Mouse (Mus musculus): ENCODE measurements around the gene Tdp1. TPM values are rescaled to one million over a fixed set of nuclear protein-coding genes. Genes with fewer than 3 reads are reported as not detected.
A peak's percentile ranks its signal among the peaks of the same experiment; 100 is the strongest.

The Tdp1 gene
- polyA plus RNA-seq (2014; fragmentation: Nextera tagmentation; extraction: Ambion mirVana): 74.8 and 82.9 TPM in 2 replicates

GRCm38 (mm10) chr12:99884269-99885261 is at the start of gene Tdp1, which contains the start of gene Efcab11:
TSS of gene Tdp1 (plus strand) at chr12:99884517.
TSS of gene Efcab11 (minus strand) at chr12:99884439.
- ATAC-seq (ENCODE audit: insufficient read depth): peak; percentile 82
- TF ChIP-seq CTCF (IDR thresholded peaks at IDR 0.05; ENCODE audit: low read depth): no peak
- Histone ChIP-seq H3K27me3 (ENCODE audit: insufficient read depth, low read length) (no peaks in the 10 kb centered on the region), H3K9ac (peak within 1 kb of the TSS; percentile 82), H3K27ac (ENCODE audit: low read depth) (peak within 1 kb of the TSS; percentile 89), H3K4me2 (peak within 1 kb of the TSS; percentile 86), H3K4me3 (ENCODE audit: low read depth, low read length) (peak within 1 kb of the TSS; percentile 83), H3K4me1 (ENCODE audit: insufficient read depth) (peaks cover 4% of the 10 kb centered on the region; the same call in 1 of the 2 replicates), H3K36me3 (ENCODE audit: insufficient read depth) (no peaks in the 10 kb centered on the region; the same call in 1 of the 2 replicates), H3K9me3 (ENCODE audit: low read depth, low read length) (no peaks in the 10 kb centered on the region)
- peak; percentile 97 for DNase-seq
- WGBS: under 1% methylated on average over 73 of the region's 73 CpGs

- WGBS: 74% methylated on average over 20 of the region's 20 CpGs
- no peak overlapping the region for H3K4me2 ChIP-seq
- no peaks in the 10 kb centered on the region for H3K4me1 ChIP-seq (ENCODE audit: insufficient read depth)
- no peak for TF ChIP-seq CTCF (IDR thresholded peaks at IDR 0.05; ENCODE audit: low read depth)
- DNase-seq (peak; percentile 54), ATAC-seq (ENCODE audit: insufficient read depth) (no peak)
- H3K36me3 ChIP-seq (ENCODE audit: insufficient read depth): no peaks in the 10 kb centered on the region
- H3K9me3 ChIP-seq (ENCODE audit: low read depth, low read length): no peaks in the 10 kb centered on the region
- no peak overlapping the region for H3K27ac ChIP-seq (ENCODE audit: low read depth)
- no peaks in the 10 kb centered on the region for H3K27me3 ChIP-seq (ENCODE audit: insufficient read depth, low read length)
- H3K9ac ChIP-seq: no peak overlapping the region
- H3K4me3 ChIP-seq (ENCODE audit: low read depth, low read length): no peak overlapping the region
Observed at GRCm38 (mm10) chr12:99836404-99837131, 47.7 kb upstream of the Tdp1 start.

GRCm38 (mm10) chr12:99837528-99837927 is 46.8 kb upstream of the Tdp1 start:
- H3K4me2 ChIP-seq: no peak overlapping the region
- TF ChIP-seq CTCF (IDR thresholded peaks at IDR 0.05; ENCODE audit: low read depth): no peak
- no peaks in the 10 kb centered on the region for H3K4me1 ChIP-seq (ENCODE audit: insufficient read depth)
- H3K4me3 ChIP-seq (ENCODE audit: low read depth, low read length): no peak overlapping the region
- no peak overlapping the region for H3K9ac ChIP-seq
- ATAC-seq (ENCODE audit: insufficient read depth) (no peak), DNase-seq (no peak)
- no peak overlapping the region for H3K27ac ChIP-seq (ENCODE audit: low read depth)
- 82% methylated on average over 5 of the region's 5 CpGs for WGBS
- no peaks in the 10 kb centered on the region for H3K36me3 ChIP-seq (ENCODE audit: insufficient read depth)
- H3K27me3 ChIP-seq (ENCODE audit: insufficient read depth, low read length): no peaks in the 10 kb centered on the region
- no peaks in the 10 kb centered on the region for H3K9me3 ChIP-seq (ENCODE audit: low read depth, low read length)

GRCm38 (mm10) chr12:99838109-99838508 is 46.2 kb upstream of the Tdp1 start:
- Histone ChIP-seq H3K36me3 (ENCODE audit: insufficient read depth) (no peaks in the 10 kb centered on the region), H3K4me3 (ENCODE audit: low read depth, low read length) (no peak overlapping the region)

GRCm38 (mm10) chr12:99838703-99839102 is 45.6 kb upstream of the Tdp1 start:
- WGBS: 87% methylated on average over 14 of the region's 14 CpGs
- ATAC-seq (ENCODE audit: insufficient read depth) (no peak), DNase-seq (peak; percentile 52)
- Histone ChIP-seq H3K4me1 (ENCODE audit: insufficient read depth) (no peaks in the 10 kb centered on the region), H3K36me3 (ENCODE audit: insufficient read depth) (no peaks in the 10 kb centered on the region), H3K27me3 (ENCODE audit: insufficient read depth, low read length) (no peaks in the 10 kb centered on the region), H3K4me2 (no peak overlapping the region), H3K9me3 (ENCODE audit: low read depth, low read length) (no peaks in the 10 kb centered on the region), H3K9ac (no peak overlapping the region), H3K27ac (ENCODE audit: low read depth) (no peak overlapping the region), H3K4me3 (ENCODE audit: low read depth, low read length) (no peak overlapping the region)
- TF ChIP-seq CTCF (IDR thresholded peaks at IDR 0.05; ENCODE audit: low read depth): 0 out of 2 replicates have a peak, but pooled peaks have one; percentile 8

More at GRCm38 (mm10) chr12:99838109-99838508, 46.2 kb upstream of the Tdp1 start:
- 78% methylated on average over 11 of the region's 11 CpGs for WGBS
- Histone ChIP-seq H3K27me3 (ENCODE audit: insufficient read depth, low read length) (no peaks in the 10 kb centered on the region), H3K4me2 (no peak overlapping the region), H3K4me1 (ENCODE audit: insufficient read depth) (no peaks in the 10 kb centered on the region), H3K9ac (no peak overlapping the region), H3K27ac (ENCODE audit: low read depth) (no peak overlapping the region), H3K9me3 (ENCODE audit: low read depth, low read length) (no peaks in the 10 kb centered on the region)
- DNase-seq (no peak), ATAC-seq (ENCODE audit: insufficient read depth) (no peak)
- TF ChIP-seq CTCF (IDR thresholded peaks at IDR 0.05; ENCODE audit: low read depth): no peak

- H3K36me3 ChIP-seq (ENCODE audit: insufficient read depth): no peaks in the 10 kb centered on the region
- ATAC-seq (ENCODE audit: insufficient read depth) (no peak), DNase-seq (no peak)
- WGBS: 77% methylated on average over 8 of the region's 8 CpGs
- no peaks in the 10 kb centered on the region for H3K27me3 ChIP-seq (ENCODE audit: insufficient read depth, low read length)
- no peak for TF ChIP-seq CTCF (IDR thresholded peaks at IDR 0.05; ENCODE audit: low read depth)
- no peak overlapping the region for H3K27ac ChIP-seq (ENCODE audit: low read depth)
- no peak overlapping the region for H3K4me3 ChIP-seq (ENCODE audit: low read depth, low read length)
- no peak overlapping the region for H3K9ac ChIP-seq
- no peaks in the 10 kb centered on the region for H3K4me1 ChIP-seq (ENCODE audit: insufficient read depth)
- H3K9me3 ChIP-seq (ENCODE audit: low read depth, low read length): no peaks in the 10 kb centered on the region
- H3K4me2 ChIP-seq: no peak overlapping the region
Observed at GRCm38 (mm10) chr12:99844951-99845350, 39.4 kb upstream of the Tdp1 start.
